Mouse (Mus musculus) MEL-GATA-1-ER (cell line): ENCODE measurements around the gene Pfn1.
A peak's percentile ranks its signal among the peaks of the same experiment; 100 is the strongest.

ENCODE experiments used
- DNase-seq: peaks from one replicate; pipeline ENCODE4 v3.0.0-alpha.2; 2012; ENCODE audit warnings: low read depth; ENCODE audit errors: extremely low read depth

Pfn1 gene

DNA sequence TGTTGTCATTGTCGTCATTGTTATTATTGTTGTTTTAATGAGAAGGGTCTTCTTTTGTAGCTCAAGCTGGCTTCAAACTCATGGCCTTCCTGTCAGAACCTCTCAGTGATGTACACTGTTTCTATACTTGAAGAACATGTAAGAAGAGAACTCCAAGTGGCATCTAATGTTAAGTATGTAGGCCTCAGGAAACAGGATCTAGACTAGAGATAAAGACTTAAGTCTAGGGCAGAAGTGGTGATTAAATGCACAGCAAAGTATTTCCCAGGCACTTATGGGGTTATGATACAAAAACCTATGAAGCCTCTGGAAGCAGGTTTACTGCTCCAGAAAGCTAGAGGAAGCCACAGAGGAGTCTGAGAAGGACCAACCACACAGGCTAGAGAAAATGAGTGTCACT lies 16.2 kb downstream of the Pfn1 start:
- no peak for DNase-seq

DNA sequence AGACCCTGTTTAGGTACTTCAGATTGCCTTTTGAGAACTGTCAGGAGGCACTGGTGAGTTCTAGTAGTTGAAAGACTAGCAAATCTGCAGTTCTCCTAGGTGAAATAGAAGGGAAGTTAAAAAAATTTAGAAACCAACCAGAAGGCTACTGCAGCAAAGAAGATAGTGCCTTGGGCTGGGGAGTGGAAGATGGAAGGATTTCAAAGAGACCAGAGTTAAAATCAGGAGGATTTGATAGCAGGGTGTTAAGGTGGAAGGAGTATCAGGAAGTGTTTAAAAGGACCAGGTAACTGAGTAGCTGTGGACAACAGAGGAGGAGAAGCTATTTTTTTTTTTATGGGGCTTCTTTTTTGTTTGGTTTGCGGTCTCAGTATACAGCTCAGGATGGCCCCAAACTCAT lies 16.7 kb downstream of the Pfn1 start:
- DNase-seq = no peak

- no peak for DNase-seq
Observed at GRCm38 (mm10) chr11:70635601-70636000, 18.8 kb downstream of the Pfn1 start.

DNA sequence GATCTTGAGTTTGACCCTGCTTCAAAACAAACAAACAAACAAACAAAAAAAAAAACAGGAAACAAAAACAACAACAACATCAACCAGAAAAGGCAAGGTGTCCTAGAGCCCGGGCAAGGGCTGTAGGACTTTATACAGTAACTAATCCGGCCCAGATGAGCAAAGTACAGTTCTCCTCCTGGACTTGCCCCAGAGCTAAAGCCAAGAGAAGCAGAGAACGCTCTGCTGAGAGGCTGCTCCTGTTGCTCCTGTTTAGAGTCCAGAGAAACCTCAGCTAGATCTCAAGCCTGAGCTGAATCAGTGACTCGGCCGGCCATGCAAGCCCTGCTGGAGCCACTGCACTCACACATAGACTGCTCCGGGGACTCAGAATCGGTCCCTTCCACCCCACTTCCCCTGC lies 24.3 kb downstream of the Pfn1 start:
- no peak for DNase-seq

GRCm38 (mm10) chr11:70629557-70629956 lies 24.9 kb downstream of the Pfn1 start:
- DNase-seq = peak; percentile 65

GRCm38 (mm10) chr11:70628431-70628830 lies 26.0 kb downstream of the Pfn1 start:
- DNase-seq = no peak

- no peak for DNase-seq
Observed at GRCm38 (mm10) chr11:70626877-70627276, 27.6 kb downstream of the Pfn1 start.

GRCm38 (mm10) chr11:70625473-70625872 lies 29.0 kb downstream of the Pfn1 start:
- no peak for DNase-seq

DNA sequence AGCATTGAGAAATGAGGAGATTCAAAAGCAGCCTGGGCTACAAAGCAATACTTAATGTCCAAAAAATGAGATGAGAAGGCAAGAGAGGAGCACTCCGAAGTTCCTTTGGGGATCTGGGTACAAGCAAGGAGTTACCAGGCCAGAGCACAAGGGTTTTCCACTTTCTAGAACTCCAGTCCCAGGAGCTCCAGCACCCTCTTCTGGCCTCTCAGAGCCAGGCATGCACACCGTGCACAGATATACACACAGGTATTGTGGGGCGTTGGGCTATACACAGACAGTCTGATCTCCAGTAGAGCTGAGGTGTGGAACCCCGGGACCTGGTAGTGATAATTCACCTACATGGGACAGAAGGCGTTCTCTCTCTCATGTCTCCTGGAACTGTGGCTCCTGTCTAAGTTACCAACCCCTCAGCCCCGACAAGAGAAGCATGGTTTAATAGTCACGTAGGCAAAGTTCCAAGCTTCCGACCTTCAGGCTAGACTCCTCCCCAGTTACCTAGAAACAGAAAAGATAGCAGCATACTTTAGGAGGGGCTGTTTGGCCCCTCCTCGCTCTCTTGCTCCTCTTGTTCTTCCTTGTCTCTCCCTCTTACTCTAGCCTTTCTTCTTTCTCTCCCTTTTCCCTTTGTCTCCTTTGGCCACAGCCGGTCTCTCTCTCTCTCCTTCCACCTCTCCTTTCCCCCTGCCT lies 31.2 kb downstream of the Pfn1 start:
- DNase-seq = peak; percentile 70

- peak; percentile 62 for DNase-seq
Observed at GRCm38 (mm10) chr11:70621972-70622814, 32.3 kb downstream of the Pfn1 start.

DNA sequence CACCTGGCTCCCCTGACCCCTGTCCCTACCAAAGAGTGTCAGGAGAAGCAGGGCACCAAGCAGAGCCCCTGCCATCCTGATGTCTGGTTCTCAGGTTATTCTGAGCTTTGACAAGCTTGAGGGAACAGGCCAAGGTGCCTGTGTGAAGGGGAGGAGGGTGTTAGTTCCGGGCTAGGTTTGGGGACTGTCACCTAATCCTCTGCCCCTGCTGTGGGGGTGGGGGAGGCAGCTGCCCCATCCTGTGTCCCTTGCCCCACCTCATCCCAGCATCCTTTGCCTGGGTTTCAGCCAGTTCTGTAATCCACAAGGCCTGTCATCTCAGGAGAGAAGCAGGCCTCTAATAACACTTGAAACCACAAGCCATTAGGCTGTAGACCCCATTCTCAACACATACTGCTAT lies 35.3 kb downstream of the Pfn1 start, which contains the start of gene Chrne:
Gene Chrne, minus strand, starts transcription at position 116 of the 400 bp plus-strand sequence.
- DNase-seq = no peak

DNA sequence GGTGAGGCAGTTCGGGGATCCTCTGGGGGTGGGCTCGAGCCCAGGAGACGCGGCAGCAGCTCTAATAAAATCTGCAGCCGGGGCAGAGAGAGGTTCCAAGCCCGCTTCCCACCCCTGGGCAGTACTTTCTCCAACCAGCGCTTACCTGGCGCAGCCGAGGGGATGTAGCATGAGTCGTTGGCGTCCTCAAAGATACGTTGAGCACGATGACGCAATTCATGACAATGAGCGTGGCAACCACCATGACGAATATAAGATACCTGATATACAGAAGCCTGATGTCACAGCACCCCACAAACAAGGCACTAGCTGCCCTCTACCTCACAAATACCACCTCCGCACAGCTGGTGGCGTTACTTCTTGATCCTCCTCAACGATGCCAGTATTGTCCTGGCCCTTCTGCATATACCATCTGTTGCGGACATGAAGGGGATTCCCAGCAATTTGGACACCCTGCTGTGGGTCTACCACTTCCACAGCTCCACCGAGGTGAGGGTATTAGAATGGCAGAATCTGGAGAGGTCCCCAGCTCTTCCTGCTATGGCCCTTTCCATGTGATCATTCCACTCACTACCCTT lies 38.8 kb downstream of the Pfn1 start, which contains the start of gene 4930544D05Rik:
Gene 4930544D05Rik, plus strand, starts transcription at position 333 of the 578 bp plus-strand sequence.
- no peak for DNase-seq

DNA sequence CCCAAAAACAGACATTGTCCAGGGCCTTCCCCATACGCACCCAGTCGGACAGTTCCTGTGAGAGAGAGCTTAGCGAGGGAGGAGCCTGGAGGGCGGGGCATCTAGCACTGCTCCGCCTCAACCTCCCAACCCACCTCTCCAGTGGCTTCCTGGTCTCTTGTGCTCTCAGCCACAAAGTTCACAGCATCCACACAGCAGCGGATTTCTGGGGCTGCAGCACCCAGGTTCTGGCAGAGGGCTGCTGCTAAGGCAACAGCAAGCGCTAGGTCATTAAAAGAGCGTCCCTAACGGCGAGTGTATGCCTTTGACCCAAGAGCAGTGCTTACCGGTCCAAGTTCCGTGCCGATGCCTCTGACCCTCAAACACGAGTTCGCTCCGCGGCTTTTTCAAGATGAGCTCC lies 39.4 kb downstream of the Pfn1 start:
- DNase-seq = no peak

DNA sequence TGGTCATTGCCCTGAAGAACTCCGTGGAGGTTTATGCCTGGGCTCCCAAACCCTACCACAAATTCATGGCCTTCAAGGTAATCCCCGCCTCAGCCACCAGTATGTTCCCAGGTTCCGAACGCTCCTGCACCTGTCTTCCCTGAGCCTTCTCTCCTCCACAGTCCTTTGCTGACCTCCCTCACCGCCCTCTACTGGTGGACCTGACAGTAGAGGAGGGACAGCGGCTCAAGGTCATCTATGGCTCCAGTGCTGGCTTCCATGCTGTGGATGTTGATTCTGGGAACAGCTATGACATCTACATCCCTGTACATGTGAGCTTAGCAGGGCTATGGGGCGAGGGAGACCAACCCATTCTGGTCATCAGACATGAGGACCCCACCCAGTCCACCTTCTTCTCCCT lies 41.9 kb downstream of the Pfn1 start:
- no peak for DNase-seq

DNA sequence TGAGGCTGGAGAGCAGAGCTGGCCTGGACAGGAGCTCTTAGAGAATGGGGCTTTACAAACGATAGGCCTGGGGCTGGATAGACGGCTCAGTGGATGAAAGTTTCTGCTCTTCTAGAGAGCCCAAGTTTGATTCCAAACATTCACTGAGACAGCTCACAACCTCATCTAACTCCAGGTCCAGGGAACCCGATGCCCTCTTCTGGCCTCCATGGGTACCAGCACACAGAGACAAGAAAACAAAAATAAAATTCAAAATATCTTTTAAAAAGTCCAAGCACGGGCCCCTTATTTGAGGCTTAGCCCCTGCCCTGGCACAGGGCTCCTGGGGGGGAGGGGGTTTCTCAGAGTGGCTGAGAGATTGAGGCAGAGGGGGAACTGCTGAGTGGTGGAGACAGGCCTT lies 43.7 kb downstream of the Pfn1 start:
- DNase-seq = no peak

DNA sequence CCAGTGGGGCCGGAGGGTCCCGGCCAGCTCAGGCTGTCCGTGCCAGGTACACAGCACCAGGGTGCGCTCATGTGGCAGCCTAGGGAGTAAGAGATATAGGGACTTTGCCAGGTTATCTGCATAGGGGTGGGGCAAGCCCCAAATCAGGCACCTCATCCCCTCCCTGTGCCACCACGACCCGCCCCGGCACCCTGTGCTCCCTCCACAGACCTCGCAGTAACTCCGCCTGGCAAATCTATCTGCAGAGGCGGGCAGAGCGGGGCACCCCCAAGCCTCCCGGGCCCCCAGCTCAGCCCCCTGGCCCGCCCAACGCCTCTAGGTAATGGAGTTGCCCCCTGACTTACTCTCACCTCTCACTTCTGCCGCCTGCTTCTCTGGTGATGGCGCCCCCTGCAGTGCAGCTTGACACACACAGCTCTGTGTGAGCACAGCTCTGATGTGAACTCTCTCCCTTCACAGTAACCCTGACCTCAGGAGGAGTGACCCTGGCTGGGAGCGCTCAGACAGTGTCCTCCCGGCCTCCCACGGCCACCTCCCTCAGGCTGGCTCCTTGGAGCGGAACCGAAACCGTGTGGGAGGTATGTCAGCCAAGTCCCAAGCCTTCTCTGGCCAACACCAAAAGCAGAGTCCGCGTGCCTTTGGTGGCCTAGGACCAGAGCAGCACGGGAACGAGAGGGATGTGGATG lies 45.9 kb downstream of the Pfn1 start:
- no peak for DNase-seq

- DNase-seq = no peak
Observed at GRCm38 (mm10) chr11:70607611-70608010, 46.8 kb downstream of the Pfn1 start.

GRCm38 (mm10) chr11:70606717-70607116 lies 47.7 kb downstream of the Pfn1 start:
- no peak for DNase-seq

DNA sequence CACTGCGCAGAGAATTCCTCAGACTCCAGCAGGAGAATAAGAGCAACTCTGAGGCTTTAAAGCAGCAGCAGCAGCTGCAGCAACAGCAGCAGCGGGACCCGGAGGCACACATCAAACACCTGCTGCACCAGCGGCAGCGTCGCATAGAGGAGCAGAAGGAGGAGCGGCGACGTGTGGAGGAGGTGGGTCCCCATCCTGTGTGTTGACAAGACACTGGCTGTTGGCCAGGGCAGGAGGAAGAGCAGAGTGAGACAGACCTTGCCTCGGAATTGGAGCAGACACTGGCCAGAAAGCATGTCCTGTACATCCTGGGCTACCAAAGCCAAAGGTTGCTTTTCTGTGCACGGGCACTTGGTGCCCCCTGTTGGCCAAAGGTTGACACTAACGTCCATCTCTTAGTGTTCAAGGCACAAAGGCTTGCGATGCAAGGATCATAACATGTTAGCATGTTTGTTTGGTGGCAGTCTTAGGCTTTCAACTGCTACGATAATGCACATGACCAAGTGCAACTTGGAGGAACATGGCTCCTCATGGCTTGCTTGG lies 49.3 kb downstream of the Pfn1 start:
- no peak for DNase-seq
